Mouse (Mus musculus) gastrocnemius, postnatal 25 days (tissue): Measurements from ENCODE around the gene Cdk2ap1. TPM values are rescaled to one million over a fixed set of nuclear protein-coding genes. Genes with fewer than 3 reads are reported as not detected.
"Not testable (repeated sequence)": the region's sequence is repeated elsewhere in the genome, so short reads cannot be mapped to it uniquely, and the experiment has no call there.

ENCODE experiments used
- DNase-seq: peaks from one replicate; pipeline ENCODE4 v3.0.0; 2022
- total RNA-seq, 2 experiments: library from RNA; stranded (reverse); gene quantifications; 1 replicate in 1 of 2; 2 replicates in 1 of 2; pipeline ENCODE4 v1.2.3; 2021

Gene Cdk2ap1
- total RNA-seq, 2 experiments from 2014 or later = 113 to 116 TPM

DNA sequence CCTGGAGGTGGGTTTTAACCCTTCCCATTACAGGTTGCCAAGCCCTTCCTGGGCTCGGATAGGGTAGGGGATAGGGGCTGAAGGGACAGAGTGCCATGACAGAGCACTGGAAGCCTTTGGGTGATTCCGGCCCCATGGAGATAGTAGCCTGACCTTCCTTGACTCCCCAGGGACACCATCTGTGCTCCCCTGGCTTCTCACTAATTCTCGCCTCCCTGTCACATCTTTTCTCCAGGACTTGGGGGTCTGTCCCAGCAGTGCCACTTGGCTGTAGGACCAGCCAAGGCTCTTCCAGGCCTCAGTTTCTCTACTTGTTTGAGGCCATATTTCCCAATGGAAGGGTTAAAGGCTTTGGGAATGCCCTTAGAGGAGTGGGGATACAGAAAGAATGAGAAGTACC is 11.3 kb downstream of the Cdk2ap1 start:
- DNase-seq = no peak

DNA sequence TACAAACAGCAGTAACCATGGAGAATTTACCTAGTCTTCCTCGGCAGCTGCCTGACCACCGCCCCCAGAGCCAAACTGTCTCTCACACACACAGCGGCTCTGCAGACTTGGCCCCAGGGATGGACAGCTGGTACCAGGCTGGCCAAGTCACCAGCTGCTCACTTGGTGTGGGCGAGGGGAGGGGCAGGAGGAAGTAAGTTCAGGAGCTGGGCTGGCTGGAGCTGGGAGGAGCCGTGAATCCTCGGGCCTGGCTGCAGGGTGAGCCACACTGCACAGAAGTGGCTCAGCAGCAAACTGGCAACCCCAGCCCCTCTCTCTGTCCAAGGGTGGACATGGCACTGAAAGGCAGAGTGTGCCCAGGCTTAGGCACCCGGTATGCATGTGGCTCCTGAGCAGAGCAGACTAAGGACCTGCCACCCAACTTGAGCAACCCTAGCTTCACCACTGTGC is 11.7 kb downstream of the Cdk2ap1 start:
- DNase-seq = peak; percentile 89

DNA sequence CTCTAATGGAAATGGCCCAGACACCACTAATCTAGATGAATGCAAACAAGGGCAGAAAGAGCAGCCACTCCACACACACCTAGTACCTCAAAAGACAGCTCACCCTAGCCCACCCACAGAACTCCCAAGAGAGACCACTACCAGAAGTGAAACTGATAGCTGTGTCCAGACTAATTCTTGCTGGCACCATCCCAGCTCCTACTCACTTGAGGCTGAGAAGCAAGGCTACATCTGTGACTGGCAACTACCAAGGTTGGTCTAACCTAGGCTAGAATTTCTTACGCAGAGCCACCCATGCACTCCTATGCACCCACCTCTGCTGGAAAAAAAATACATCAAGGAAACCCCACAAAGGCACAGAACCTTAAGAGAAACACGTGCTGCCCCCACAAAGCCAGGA is 12.5 kb downstream of the Cdk2ap1 start:
- no peak for DNase-seq

DNA sequence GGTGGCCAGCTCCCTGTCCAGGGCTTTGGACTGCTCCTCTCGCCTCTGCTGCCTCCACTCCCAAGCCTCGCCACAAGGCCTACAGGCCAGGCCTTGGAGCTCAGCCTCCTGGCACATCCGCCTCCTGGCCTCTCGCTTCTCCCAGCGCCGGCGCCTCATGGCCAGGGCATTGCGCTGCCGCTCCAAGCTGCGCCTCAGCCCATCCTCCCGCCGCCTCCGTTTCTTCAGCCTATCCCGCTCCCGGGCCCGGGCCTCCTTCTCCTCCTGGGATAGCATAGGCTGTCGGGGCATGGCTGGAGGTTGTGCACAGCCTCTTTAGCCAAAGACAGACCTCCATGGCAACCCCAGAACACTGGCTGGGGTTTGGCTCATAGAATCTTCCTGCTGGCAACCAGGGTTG is 13.7 kb downstream of the Cdk2ap1 start:
- DNase-seq = peak; percentile 63

DNA sequence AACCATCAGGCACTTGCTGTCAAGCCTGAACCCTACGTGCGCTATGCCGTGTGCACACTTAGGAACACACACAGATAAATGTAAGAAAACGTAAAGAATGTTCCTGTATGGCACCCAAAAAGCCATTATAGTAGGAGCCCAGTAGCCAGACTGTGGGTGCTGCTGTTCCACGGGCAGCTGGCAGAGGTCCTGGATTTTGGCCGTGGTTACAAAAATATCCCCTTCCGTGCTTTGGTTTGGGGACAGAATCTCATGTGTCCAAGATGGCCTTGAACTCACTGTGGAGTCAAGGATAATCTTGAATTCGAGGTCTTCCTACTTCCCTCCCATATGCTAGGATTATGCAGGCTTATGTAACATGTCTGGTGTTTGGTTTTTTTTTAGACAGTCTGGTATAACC is 20.0 kb downstream of the Cdk2ap1 start:
- DNase-seq = no peak

GRCm38 (mm10) chr5:124341753-124342339 is 21.0 kb downstream of the Cdk2ap1 start:
- DNase-seq = not testable (repeated sequence)

DNA sequence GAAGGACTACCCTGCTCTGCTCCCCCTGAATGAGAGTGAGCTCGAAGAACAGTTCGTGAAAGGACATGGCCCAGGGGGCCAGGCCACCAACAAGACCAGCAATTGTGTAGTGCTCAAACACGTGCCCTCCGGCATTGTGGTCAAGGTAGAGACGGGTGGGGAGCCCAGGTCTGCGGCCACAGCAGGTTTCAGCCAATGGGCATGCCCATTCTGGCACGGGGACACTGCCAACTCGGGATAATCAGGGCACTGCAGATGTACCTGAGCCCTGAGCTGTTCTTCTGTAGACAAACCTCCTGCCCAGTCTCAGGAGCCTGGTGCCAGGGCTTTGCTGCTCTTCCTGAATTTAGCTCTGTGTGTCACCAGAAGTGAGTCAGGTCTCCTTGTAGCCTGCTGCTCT is 24.1 kb downstream of the Cdk2ap1 start:
- no peak for DNase-seq

- DNase-seq = no peak
Observed at GRCm38 (mm10) chr5:124337909-124338308, 25.0 kb downstream of the Cdk2ap1 start.

- DNase-seq = no peak
Observed at GRCm38 (mm10) chr5:124337103-124337502, 25.8 kb downstream of the Cdk2ap1 start.

GRCm38 (mm10) chr5:124334392-124334791 is 28.5 kb downstream of the Cdk2ap1 start:
- DNase-seq = no peak

DNA sequence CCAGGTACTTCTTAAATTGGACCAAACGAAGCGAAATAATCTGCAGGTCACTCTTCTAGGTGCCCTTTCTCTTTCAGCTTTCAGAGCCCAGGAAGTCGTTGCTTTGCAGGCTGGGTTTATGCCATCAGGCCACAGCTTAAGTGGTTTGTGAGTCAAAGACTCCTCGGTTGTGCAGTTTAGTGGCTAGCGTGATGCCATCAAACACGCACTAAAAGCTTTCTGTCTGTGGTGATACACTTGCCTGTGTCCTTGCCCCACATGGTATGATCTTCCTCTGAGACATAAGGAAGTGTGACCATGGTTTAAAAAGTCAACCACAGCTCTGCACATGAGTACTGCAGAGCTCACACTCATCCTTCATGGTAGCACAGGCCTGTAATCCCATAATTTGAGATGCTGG is 32.8 kb downstream of the Cdk2ap1 start:
- no peak for DNase-seq

DNA sequence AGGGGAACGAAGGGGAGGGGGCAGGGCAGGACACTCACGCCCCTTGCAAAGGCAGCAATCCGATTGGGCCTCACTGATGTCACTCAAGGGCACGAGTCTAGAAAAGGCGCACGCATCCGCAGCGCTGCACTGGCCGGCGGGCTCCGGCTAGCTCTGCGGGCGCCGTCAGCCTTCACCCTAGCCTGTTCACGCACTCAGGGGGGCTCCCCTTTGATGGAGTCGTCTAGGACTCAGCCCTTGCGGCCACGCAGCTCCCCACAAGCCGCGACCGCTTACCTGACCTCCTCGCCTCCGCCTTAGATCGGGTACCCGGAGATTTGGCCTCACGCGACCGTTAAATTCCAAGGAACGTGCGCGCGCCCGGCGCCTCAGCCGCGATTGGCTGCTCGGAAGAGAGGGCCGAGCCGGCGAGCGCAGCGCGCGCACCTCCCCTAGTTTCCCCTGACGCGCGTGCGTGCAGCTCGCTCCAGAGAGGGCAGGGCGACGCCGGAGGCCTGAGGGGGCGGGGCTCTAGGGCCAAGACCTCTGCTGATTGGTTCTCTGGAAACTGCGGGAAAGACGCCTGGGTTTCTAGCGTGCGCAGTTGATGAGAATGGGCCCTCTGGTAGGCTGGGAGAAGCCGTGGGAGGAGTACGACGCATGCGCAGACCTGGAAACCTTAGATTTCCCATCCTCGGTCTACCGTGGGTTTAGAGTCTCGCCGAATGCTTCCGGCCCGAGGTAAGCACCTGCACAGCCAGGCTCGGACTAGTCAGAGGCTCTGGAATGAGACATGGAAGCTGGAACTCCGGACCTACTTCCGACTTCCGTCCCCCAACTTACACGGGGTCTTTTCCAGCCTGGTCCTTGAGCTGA is 35.1 kb downstream of the Cdk2ap1 start, which contains the start of the genes Mphosph9 and 2810006K23Rik:
Gene Mphosph9 (minus strand): TSS at position 463 of the 855 bp plus-strand sequence.
Gene 2810006K23Rik (plus strand): TSS at position 580 of the 855 bp plus-strand sequence.
- DNase-seq = peak; percentile 100

GRCm38 (mm10) chr5:124326829-124327228 is 36.1 kb downstream of the Cdk2ap1 start:
- DNase-seq = no peak

GRCm38 (mm10) chr5:124317648-124318047 is 45.2 kb downstream of the Cdk2ap1 start:
- DNase-seq = no peak

- DNase-seq = no peak
Observed at GRCm38 (mm10) chr5:124315941-124316340, 46.9 kb downstream of the Cdk2ap1 start.

DNA sequence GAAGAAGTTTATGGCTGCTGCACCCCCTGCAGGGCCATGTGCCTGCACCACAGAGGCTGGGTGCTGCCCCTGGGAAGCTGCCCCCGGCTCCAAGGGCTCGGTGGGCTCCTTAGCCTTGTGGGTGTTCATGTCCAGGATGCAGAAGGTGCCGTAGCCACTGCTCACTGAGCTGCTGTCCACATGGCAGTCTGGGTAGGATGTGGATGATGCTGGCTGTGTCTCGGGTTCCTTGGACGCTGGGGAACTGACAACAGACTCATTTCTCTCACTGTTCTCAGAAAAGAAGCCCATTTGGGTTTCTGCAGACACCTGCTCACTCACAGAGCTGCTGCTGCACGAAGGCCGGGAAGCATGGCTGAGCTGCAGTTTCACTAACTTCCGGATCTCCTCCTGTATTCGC is 47.4 kb downstream of the Cdk2ap1 start:
- DNase-seq = no peak

DNA sequence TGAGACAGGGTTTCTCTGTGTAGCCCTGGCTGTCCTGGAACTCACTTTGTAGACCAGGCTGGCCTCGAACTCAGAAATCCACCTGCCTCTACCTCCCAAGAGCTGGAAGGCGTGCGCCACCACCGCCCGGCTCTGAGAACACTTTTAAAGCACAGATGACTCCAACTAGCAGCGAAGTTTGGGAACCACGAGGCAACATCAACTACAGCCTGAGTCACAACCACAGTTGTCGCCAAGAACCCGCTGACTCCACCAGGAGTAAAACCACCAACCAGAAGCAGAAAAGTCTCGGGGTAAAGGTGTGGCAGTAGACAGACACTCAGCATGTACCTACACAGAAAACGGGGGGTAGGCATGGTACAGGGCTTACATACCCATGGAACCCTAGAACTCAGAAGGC is 52.8 kb downstream of the Cdk2ap1 start:
- no peak for DNase-seq

- no peak for DNase-seq
Observed at GRCm38 (mm10) chr5:124309155-124309554, 53.7 kb downstream of the Cdk2ap1 start.

DNA sequence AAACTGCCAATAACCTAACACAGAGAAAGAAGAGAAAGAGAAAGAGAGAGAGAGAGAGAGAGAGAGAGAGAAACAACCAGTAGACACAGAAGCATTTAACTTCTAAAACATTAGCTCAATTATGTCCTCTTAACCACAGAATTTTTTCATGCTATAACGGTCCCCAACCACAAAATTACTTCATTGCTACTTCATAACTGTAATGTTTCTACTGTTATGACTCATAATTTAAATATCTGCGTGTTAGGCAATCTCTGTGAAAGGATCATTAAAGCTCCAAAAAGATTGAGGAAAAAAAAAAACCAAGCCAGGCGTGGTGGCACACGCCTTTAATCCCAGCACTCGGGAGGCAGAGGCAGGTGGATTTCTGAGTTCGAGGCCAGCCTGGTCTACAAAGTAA is 60.0 kb downstream of the Cdk2ap1 start:
- DNase-seq = not testable (repeated sequence)

DNA sequence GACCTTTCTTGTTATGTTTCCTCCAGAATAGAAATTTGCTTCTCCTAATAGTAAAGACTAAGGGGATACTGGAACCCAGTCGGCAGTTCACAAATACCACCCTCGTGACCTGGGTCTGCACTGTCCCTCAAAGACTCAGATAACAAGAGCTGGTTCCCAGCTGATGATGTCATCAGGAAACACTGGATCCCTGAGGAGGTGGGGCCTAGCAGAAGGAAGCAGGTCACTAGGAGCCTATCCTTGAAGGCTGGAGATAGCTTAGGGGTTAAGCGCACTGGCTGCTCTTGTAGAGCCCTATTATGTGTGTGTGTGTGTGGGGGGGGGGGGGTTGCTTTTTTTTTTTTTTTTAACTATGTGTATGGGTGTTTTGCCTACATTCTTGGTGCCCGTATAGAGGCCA is 62.8 kb downstream of the Cdk2ap1 start:
- DNase-seq = no peak

DNA sequence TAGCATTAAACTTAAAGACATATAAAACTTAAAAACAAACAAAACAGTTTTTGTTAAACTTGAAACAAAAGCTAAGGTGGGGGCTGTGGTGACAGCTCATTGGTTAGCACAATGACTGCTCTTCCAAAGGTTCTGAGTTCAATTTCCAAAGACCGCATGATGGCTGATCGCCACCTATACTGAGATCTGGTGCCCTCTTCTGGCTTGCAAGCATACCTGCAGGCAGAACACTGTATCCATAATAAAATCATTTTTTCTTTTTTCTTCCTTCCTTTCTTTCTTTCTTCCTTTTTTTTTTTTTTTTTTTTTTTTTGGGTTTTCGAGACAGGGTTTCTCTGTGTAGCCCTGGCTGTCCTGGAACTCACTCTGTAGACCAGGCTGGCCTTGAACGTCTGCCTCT is 63.6 kb downstream of the Cdk2ap1 start:
- DNase-seq = not testable (repeated sequence)

DNA sequence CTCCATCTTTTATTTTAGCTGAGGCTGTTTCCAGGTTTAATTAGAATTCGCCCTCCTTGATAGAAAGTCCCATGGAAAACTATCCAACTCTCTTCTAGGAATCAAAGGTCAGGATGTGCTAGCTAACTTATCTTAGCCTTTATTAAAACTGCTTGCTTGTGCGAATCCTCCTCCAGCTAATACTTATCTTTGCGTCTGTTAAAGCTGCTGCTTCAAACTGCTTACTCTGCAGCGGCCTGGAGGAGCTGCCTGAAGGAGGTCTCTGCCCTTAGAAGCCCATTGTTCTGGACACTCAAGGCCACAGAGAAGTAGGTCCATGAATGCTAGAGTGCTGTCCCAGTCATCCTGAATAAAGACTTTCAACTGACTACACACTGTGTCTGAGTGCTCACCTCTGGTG is 66.4 kb downstream of the Cdk2ap1 start:
- DNase-seq = no peak
